Mouse (Mus musculus): ENCODE measurements at regions not wholly inside any gene's neighbourhood (a gene's known extent, or its start where the extent isn't known, plus 50 kb on each side); places are given as distances from the start of the nearest gene placed in this dataset.

DNA sequence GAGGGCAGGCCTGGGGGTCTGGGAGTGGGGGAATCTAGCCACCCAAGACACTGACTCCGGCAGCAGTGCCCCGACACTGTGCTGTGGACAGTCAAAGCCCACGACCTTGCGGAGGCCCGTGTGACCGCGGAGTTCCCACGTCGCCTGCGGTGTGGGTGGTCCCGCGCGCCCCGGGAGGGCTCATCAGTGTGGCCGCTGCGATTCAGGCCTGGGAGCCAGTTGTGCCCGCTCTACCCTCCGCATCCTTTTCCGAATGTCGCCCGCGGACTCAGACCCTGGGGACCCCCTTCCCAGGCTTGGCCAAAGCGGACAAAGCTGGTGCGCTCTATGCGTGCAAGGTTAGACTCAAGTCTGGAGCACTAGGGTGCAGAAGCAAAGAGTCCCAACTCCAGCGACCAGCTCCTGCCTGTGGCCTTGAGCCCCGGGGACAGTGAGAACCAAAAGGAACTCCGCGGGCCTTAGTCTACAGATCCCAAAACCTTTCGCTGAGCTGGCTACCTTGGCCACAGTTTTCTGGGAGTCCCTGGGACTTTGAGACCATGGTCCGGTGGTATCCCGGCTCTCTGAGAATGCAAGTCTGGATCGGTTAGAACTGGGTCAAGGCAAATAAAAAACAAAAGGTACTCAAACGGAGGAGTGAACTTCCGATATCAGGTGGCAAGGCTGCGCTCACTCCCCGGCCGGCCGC, 90.1 kb upstream of the Dio3 start:
- TF ChIP-seq POLR2A (IDR thresholded peaks at IDR 0.05; ENCODE audit: borderline replicate concordance, control insufficient read depth, low read depth, low read length) (no peak), CTCF (IDR thresholded peaks at IDR 0.05; ENCODE audit: control insufficient read depth, insufficient read depth, low read length) (no peak)

Data from bone marrow, adult 2 months (tissue).